Mouse (Mus musculus) liver, embryonic 14.5 days (tissue): Measurements from ENCODE around the gene Cntd1.

Source experiments
- CTCF ChIP-seq: IDR thresholded peaks from 2 replicates; pipeline ENCODE4 v1.5.1; 2016; ENCODE audit warnings: antibody characterized with exemption, low read depth, control low read depth
- EP300 ChIP-seq: IDR thresholded peaks from 2 replicates; pipeline ENCODE4 v1.6.1; 2016; ENCODE audit warnings: antibody characterized with exemption, low read depth

GRCm38 (mm10) chr11:101255826-101256775, 22.7 kb upstream of the Cntd1 start:
- TF ChIP-seq CTCF = no peak
- no peak for TF ChIP-seq EP300
